Mouse (Mus musculus) heart, embryonic 12.5 days (tissue): ENCODE results near the gene Srgap3. TPM values are rescaled to one million over a fixed set of nuclear protein-coding genes. Genes with fewer than 3 reads are reported as not detected.

Experiments
- ATAC-seq: fragments of 200-750 bp; cut with Nextera tagmentation; 2 replicates; pipeline ENCODE4 v1.8.0; 2017; ENCODE audit warnings: moderate TSS enrichment, moderate library complexity; ENCODE audit not compliant: insufficient number of reproducible peaks, low FRiP score
- H3K27ac ChIP-seq: fragments of 300-500 bp; sonication (generic); 2 replicates; pipeline ENCODE4 v1.5.1; 2016; ENCODE audit warnings: mild to moderate bottlenecking, moderate library complexity; ENCODE audit not compliant: poor library complexity, severe bottlenecking
- H3K27me3 ChIP-seq: fragments of 300-500 bp; sonication (generic); replicated peaks from 2 replicates; pipeline ENCODE4 v1.6.1; 2016; ENCODE audit warnings: mild to moderate bottlenecking, moderate library complexity
- H3K36me3 ChIP-seq: fragments of 300-500 bp; sonication (generic); 2 replicates; pipeline ENCODE4 v1.6.1; 2016; ENCODE audit warnings: mild to moderate bottlenecking, moderate library complexity
- H3K4me1 ChIP-seq: fragments of 300-500 bp; sonication (generic); replicated peaks from 2 replicates; pipeline ENCODE4 v1.6.1; 2016; ENCODE audit warnings: mild to moderate bottlenecking
- H3K4me2 ChIP-seq: fragments of 300-500 bp; sonication (generic); 2 replicates; pipeline ENCODE4 v1.6.1; 2016; ENCODE audit warnings: mild to moderate bottlenecking, moderate library complexity
- H3K4me3 ChIP-seq: fragments of 300-500 bp; sonication (generic); 2 replicates; pipeline ENCODE4 v1.5.1; 2016; ENCODE audit warnings: mild to moderate bottlenecking
- H3K9ac ChIP-seq: fragments of 300-500 bp; sonication (generic); 2 replicates; pipeline ENCODE4 v1.6.1; 2016; ENCODE audit warnings: mild to moderate bottlenecking, moderate library complexity
- H3K9me3 ChIP-seq: fragments of 300-500 bp; sonication (generic); replicated peaks from 2 replicates; pipeline ENCODE4 v1.6.1; 2016; ENCODE audit warnings: mild to moderate bottlenecking, moderate library complexity
- WGBS: fragments of 180-500 bp; shearing (Covaris S2); methylation state at CpG from one replicate; pipeline ENCODE4 v1.1.7; 2016; 5-methylcytosine and 5-hydroxymethylcytosine counted together
- polyA plus RNA-seq: library from polyadenylated mRNA; unstranded; fragments of >200 nt; fragmentation: Nextera tagmentation; extraction: Ambion mirVana; gene quantifications from 2 replicates; pipeline ENCODE4 v1.2.1, GENCODE M21; 2016

Gene Srgap3
- polyA plus RNA-seq, 1 experiment from 2014 or later = 1.2 TPM

DNA sequence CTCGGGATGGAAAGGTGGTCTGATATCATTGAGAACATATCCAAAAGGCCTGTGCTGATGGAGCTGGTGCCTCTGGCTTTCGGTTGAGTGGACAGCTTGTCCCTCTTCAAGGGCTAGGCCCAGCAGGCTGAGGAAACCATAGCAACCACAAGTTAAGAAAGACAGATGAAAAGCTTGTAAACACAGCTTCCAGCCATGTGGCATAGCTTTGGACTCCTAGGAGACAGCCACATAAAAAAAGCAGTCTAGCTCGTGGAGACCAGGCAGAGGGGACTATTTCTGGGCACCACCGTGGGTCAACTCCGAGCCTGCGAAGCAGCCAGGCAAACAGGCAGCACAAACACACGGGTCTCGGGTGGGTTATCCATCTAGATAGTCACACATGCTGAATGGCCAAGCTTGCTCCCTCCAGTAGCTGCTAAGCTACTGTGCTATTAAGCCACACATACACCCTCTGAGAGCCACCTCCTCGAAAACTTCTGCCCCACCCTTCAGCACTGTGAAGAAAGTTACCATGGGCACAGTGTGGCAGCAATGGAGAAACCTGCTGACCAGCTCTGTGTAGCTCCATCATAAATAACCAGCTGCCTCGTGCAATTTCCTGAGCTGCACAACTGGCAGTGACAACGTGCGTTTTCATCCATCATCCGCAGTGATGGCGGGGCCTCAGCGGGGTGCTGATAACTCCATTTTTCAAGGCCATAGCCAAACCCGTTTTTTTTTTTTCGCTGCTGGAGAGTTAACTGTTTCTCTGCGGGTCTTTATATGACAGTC is 26.0 kb upstream of the Srgap3 start:
- Histone ChIP-seq H3K4me2 (0 out of 2 replicates have a peak overlapping the region, but pooled peaks have one; percentile 23), H3K36me3 (no peaks in the 10 kb centered on the region), H3K4me1 (peaks cover 28% of the 10 kb centered on the region), H3K9me3 (no peaks in the 10 kb centered on the region), H3K27ac (no peak overlapping the region), H3K9ac (no peak overlapping the region), H3K4me3 (no peak overlapping the region), H3K27me3 (no peaks in the 10 kb centered on the region)
- 40% methylated on average over 18 of the region's 18 CpGs for WGBS
- no peak for ATAC-seq

DNA sequence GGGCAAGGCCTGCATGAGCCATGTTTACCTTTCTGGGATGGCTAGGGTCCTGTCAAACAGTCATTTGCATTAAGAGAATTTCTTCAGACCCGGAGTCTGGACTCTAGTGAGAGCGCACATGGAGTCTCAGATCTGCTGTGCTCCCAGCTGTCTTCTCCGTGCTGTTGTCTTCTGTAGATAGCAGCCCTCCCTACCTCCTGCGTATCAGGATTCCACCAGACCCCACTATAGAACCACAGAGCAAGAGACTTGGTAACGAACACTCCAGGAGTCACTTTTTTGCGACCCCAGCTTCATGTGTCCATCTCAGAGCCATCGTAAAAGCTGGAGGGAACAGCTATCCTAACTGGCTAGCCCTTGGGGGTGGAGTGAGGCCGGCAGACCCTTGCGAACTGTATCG is 25.1 kb upstream of the Srgap3 start:
- Histone ChIP-seq H3K4me2 (no peak overlapping the region), H3K9me3 (no peaks in the 10 kb centered on the region), H3K36me3 (no peaks in the 10 kb centered on the region), H3K27me3 (no peaks in the 10 kb centered on the region), H3K4me3 (no peak overlapping the region), H3K27ac (no peak overlapping the region), H3K9ac (no peak overlapping the region), H3K4me1 (peaks cover 28% of the 10 kb centered on the region)
- ATAC-seq = no peak
- WGBS = 75% methylated on average over 10 of the region's 10 CpGs

DNA sequence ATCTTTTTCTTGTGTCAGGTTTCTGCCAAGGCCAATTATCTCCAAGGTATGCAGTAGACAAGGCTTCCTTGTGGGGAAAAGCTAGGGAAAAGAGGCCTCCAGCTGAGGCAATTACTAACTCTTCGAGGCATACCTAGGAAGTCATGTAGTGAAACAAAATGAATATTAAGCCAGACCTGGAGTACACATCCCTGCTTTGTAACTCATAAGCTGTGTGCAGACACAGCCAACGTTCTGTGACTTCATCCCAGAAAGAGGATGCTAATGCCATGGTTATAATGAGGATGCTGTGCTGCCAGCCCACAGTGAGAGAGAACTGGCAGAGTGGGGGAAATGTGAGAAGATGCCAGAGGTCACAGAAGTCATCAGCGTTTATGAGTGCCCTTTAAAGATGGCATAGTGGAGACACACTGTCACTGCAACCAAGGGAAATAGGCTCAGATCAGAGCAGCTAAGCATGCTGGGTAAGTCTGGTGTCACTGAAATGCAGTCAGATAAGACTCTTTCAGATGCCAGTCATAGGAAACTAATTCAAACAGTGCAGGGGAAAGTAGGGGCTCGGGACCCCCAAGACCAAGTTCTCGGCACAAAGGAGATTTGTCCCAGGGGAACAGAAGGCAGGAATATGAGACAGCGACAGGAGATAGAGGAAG is 24.2 kb upstream of the Srgap3 start:
- H3K36me3 ChIP-seq = no peaks in the 10 kb centered on the region
- H3K4me2 ChIP-seq = no peak overlapping the region
- H3K27ac ChIP-seq = no peak overlapping the region
- no peak for ATAC-seq
- H3K9me3 ChIP-seq = no peaks in the 10 kb centered on the region
- H3K4me3 ChIP-seq = no peak overlapping the region
- H3K27me3 ChIP-seq = no peaks in the 10 kb centered on the region; the same call in 1 of the 2 replicates
- H3K9ac ChIP-seq = no peak overlapping the region
- WGBS = 49% methylated on average over 6 of the region's 6 CpGs
- H3K4me1 ChIP-seq = peaks cover 28% of the 10 kb centered on the region

DNA sequence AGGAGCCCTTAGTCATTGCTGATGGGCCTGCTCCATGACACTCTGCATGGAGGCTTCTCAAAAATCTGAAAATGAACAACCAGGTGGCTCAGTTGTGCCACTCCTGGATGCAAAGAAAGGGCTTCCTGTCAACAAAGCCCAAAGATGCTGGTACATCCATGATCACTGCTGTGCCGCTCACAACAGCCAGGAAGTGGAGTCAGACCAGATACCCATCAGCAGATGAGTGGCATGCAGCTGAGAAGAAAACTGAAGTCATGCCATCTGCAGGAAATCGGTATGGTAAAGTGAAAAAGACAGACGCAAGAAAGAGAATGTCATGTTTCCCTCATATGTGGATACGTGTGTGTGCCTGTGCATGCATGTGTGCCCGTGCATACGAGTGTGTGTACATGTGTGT is 20.3 kb upstream of the Srgap3 start:
- H3K4me1 ChIP-seq = peaks cover 9% of the 10 kb centered on the region; the same call in 1 of the 2 replicates

DNA sequence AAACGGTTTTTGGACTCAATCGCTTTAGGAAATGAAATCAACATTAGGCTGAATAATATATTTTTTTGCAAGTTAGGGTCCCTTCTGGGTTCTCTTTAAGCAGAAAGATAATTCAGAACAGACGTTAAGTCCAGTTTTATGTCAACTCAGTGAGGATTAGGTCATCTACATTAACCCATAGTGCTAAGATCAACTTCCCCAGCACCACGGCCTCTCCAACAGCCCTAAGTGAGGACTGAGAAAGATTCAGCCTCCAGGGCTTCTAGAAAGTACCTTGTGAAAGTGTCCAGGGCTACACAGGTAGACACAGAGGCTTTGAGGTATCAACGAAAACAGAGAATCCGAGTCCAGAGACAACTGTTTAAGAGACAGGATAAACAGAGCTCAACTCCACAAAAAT is 11.3 kb upstream of the Srgap3 start:
- Histone ChIP-seq H3K4me1 (peaks cover 14% of the 10 kb centered on the region), H3K9ac (no peak overlapping the region), H3K36me3 (no peaks in the 10 kb centered on the region), H3K4me3 (no peak overlapping the region), H3K4me2 (no peak overlapping the region), H3K9me3 (0 out of 2 replicates have a peak, but pooled peaks cover 5% of the 10 kb centered on the region), H3K27me3 (peaks cover 15% of the 10 kb centered on the region; the same call in 1 of the 2 replicates), H3K27ac (no peak overlapping the region)
- 73% methylated on average over 6 of the region's 6 CpGs for WGBS
- no peak for ATAC-seq

More for the DNA sequence above, 20.3 kb upstream of the Srgap3 start:
- no peak overlapping the region for H3K27ac ChIP-seq
- H3K36me3 ChIP-seq = no peaks in the 10 kb centered on the region
- no peaks in the 10 kb centered on the region; the same call in 1 of the 2 replicates for H3K9me3 ChIP-seq
- ATAC-seq = no peak
- H3K27me3 ChIP-seq = no peaks in the 10 kb centered on the region; the same call in 1 of the 2 replicates
- 83% methylated on average over 6 of the region's 6 CpGs for WGBS
- no peak overlapping the region for H3K9ac ChIP-seq
- H3K4me3 ChIP-seq = no peak overlapping the region
- no peak overlapping the region for H3K4me2 ChIP-seq

DNA sequence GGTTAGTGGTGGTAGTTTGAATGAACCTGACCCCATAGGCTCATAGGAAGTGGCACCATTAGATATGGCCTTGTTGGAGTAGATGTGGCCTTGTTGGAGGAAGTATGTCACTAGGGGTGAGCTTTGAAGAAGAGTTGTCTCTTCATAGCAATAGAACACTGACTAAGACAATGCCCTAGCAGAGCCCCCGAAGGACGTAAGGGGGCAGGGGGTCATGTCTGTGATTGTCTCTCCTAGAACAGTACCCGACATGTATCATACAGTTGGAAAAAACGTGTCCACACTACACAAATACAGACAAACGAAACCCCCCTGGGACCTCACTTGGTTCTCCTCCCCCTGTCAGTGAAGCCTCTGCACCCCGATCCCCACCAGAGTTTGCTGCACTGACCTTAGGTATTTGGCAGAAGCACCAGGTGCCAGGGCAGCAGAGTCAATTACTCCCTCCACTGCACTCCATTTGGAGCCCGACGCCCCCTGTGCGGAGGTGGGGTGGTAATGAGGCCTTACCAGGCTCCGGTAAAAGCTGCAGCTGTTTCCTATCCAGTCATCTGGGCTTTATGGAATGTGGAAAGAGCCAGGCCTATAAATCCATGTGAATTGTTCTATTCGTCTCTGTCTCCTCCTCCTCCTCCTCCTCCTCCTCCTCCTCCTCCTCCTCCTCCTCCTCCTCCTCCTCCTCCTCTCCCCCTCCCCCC is 10.7 kb upstream of the Srgap3 start:
- ATAC-seq = no peak

DNA sequence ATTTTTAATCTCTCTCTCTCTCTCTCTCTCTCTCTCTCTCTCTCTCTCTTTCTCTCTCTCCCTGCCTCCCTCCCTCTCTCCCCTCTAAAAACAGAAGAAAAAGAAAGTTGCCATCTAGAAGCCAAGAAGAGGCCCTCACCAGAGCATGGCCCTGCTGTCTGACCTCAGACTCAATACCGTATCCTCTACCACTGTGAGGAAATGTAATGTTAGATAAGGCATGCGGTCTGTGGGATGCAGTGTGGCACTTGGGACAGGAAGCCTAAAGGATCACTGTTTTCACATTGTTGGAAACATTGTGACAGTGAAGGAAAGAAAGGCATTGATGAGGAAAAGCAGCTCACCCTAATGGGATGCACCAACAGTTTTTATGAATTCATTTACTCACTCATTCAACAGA is 8.7 kb upstream of the Srgap3 start:
- 32% methylated on average over 2 of the region's 2 CpGs for WGBS
- H3K9me3 ChIP-seq = no peaks in the 10 kb centered on the region

More for the DNA sequence above, 10.7 kb upstream of the Srgap3 start:
- WGBS = 59% methylated on average over 11 of the region's 11 CpGs
- no peak overlapping the region for H3K4me3 ChIP-seq
- no peaks in the 10 kb centered on the region for H3K36me3 ChIP-seq
- H3K4me2 ChIP-seq = no peak overlapping the region
- H3K4me1 ChIP-seq = peaks cover 14% of the 10 kb centered on the region
- no peak overlapping the region for H3K27ac ChIP-seq
- H3K27me3 ChIP-seq = peaks cover 18% of the 10 kb centered on the region; the same call in 1 of the 2 replicates
- H3K9ac ChIP-seq = no peak overlapping the region
- H3K9me3 ChIP-seq = 0 out of 2 replicates have a peak, but pooled peaks cover 5% of the 10 kb centered on the region

DNA sequence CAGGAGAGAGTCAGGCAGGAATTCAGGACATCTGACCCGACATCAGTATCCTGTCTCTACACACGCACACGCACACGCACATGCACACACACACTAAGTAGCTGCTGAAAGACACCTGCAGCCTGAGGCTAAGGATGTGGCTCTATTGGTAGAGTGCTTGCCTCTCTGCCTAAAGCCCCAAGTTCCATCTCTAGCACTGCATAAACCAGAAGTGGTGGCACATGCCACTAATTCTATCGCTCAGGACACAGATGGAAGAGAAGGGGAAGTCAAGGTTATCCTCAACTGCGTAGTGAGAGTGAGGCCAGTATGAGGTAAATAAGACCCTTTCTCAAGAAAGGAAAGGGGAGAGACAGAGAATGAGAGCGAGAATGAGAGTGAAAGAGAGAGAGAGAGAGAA is 6.8 kb upstream of the Srgap3 start:
- Histone ChIP-seq H3K27ac (no peak overlapping the region), H3K27me3 (peaks cover 18% of the 10 kb centered on the region; the same call in 1 of the 2 replicates), H3K36me3 (no peaks in the 10 kb centered on the region), H3K4me1 (peaks cover 14% of the 10 kb centered on the region), H3K4me3 (no peak overlapping the region), H3K4me2 (no peak overlapping the region), H3K9me3 (no peaks in the 10 kb centered on the region), H3K9ac (no peak overlapping the region)
- ATAC-seq = no peak
- 76% methylated on average over 7 of the region's 7 CpGs for WGBS

More for the DNA sequence above, 8.7 kb upstream of the Srgap3 start:
- Histone ChIP-seq H3K4me3 (no peak overlapping the region), H3K4me1 (peaks cover 14% of the 10 kb centered on the region), H3K27ac (no peak overlapping the region), H3K27me3 (peaks cover 18% of the 10 kb centered on the region; the same call in 1 of the 2 replicates), H3K9ac (no peak overlapping the region), H3K4me2 (no peak overlapping the region), H3K36me3 (no peaks in the 10 kb centered on the region)
- no peak for ATAC-seq

DNA sequence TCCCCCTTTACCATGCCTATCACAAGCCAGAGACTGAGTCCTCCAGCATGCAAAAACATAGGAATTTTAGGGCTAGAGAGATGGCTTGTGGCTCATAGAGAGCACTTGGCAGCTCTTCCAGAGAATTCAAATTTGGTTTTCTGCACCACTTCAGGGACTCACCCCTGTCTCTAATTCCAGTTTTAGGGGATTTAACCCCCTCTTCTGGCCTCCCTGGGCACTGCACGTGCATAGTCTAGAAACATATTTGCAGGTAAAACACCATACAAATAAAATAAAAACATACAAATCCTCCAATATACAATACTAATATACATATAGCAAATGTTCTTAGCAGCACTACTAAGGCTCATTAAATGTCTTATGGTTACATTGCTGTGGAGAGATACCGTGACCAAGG is 4.2 kb upstream of the Srgap3 start:
- Histone ChIP-seq H3K4me2 (no peak overlapping the region), H3K9ac (no peak overlapping the region), H3K27me3 (peaks cover 18% of the 10 kb centered on the region; the same call in 1 of the 2 replicates), H3K27ac (no peak overlapping the region), H3K36me3 (no peaks in the 10 kb centered on the region), H3K4me3 (no peak overlapping the region), H3K9me3 (no peaks in the 10 kb centered on the region), H3K4me1 (peaks cover 11% of the 10 kb centered on the region)
- WGBS = 76% methylated on average over 2 of the region's 2 CpGs
- no peak for ATAC-seq

DNA sequence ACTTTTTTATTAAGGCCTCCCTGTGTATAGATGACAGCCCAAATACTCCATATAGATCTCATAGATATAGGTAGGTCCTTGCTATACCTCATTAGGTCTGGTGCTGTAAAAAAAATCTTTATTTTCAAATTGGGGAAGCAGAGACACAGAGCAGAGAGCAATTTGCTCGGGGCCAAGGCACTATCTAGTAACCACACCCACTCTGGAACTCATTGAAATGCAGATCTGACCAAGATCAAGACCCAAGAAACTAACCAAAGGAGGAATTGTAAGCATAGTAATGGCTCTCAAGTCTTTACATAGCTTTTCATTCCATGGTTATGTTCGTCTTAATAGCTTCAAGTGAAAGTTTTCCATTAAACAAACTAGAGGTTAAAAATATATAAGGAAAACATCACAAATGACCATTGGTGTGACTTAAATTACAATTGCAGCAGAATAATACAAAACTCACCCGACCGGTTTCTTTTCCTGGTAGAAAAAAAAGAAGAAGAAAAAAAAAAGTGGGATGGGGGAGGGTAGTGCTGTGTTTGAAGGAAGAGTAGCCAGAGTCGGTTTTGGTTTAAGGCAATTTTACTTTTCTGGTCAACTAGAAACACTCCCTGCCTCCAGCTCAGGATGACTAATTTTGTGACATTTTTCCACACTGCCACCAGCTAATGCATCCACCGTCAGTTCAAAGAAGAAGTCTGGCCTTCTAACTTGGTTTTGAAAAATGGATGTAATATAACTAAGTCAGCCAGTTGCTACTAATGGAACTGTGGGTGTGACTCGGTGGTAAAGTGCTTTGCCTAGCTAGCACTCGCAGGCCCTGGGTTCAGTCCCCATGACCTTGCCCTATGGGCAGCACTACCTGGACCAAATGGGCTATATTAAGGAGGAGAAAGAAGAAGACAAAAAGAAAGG is 3.4 kb upstream of the Srgap3 start:
- ATAC-seq = no peak
- H3K27ac ChIP-seq = no peak overlapping the region

More for the DNA sequence above, 3.4 kb upstream of the Srgap3 start:
- H3K4me3 ChIP-seq = no peak overlapping the region
- no peak overlapping the region for H3K4me2 ChIP-seq
- 51% methylated on average over 8 of the region's 8 CpGs for WGBS
- H3K9me3 ChIP-seq = no peaks in the 10 kb centered on the region
- no peak overlapping the region for H3K9ac ChIP-seq
- peaks cover 11% of the 10 kb centered on the region for H3K4me1 ChIP-seq
- no peaks in the 10 kb centered on the region for H3K36me3 ChIP-seq
- H3K27me3 ChIP-seq = peaks cover 21% of the 10 kb centered on the region
